Mouse (Mus musculus) forebrain, embryonic 16.5 days (tissue): ENCODE results near the gene Cavin1. TPM values are rescaled to one million over a fixed set of nuclear protein-coding genes. Genes with fewer than 3 reads are reported as not detected.

ENCODE experiments used
- ATAC-seq: fragments of 200-750 bp; cut with Nextera tagmentation; 2 replicates; pipeline ENCODE4 v1.8.0; 2017; ENCODE audit warnings: mild to moderate bottlenecking, moderate library complexity
- H3K27ac ChIP-seq: fragments of 300-500 bp; sonication (generic); 2 replicates; pipeline ENCODE4 v1.5.1; 2014; ENCODE audit warnings: low read length, control low read depth
- H3K27me3 ChIP-seq: fragments of 300-500 bp; sonication (generic); replicated peaks from 2 replicates; pipeline ENCODE4 v1.6.1; 2014; ENCODE audit warnings: low read length; ENCODE audit not compliant: control insufficient read depth, insufficient read depth
- H3K36me3 ChIP-seq: fragments of 300-500 bp; sonication (generic); 2 replicates; pipeline ENCODE4 v1.6.1; 2014; ENCODE audit not compliant: control insufficient read depth, insufficient read depth
- H3K4me1 ChIP-seq: fragments of 300-500 bp; sonication (generic); replicated peaks from 2 replicates; pipeline ENCODE4 v1.6.1; 2014; ENCODE audit warnings: low read length; ENCODE audit not compliant: control insufficient read depth, insufficient read depth
- H3K4me2 ChIP-seq: fragments of 300-500 bp; sonication (generic); 2 replicates; pipeline ENCODE4 v1.6.1; 2014; ENCODE audit warnings: mild to moderate bottlenecking, low read length, control low read depth
- H3K4me3 ChIP-seq: fragments of 300-500 bp; sonication (generic); replicated peaks from 2 replicates; pipeline ENCODE4 v1.5.1; 2014; ENCODE audit warnings: mild to moderate bottlenecking, low read length, control low read depth
- H3K9ac ChIP-seq: fragments of 300-500 bp; sonication (generic); replicated peaks from 2 replicates; pipeline ENCODE4 v1.6.1; 2014; ENCODE audit warnings: low read depth, low read length, control low read depth
- H3K9me3 ChIP-seq: fragments of 300-500 bp; sonication (generic); 2 replicates; pipeline ENCODE4 v1.6.1; 2016; ENCODE audit warnings: low read length; ENCODE audit not compliant: control insufficient read depth
- WGBS: fragments of 180-500 bp; shearing (Covaris S2); extraction: QIAGEN DNeasy Blood & Tissue Kit; methylation state at CpG from one replicate; pipeline ENCODE4 v1.1.7; 2014; 5-methylcytosine and 5-hydroxymethylcytosine counted together
- polyA plus RNA-seq: library from polyadenylated mRNA; unstranded; fragments of >200 nt; fragmentation: Nextera tagmentation; extraction: Ambion mirVana; gene quantifications from 2 replicates; pipeline ENCODE4 v1.2.1, GENCODE M21; 2015

Cavin1 gene
- polyA plus RNA-seq, 1 experiment from 2014 or later = 33.6 TPM

GRCm38 (mm10) chr11:100912401-100913155, 58.1 kb downstream of the Cavin1 start:
- WGBS = 92% methylated on average over 17 of the region's 17 CpGs
- Histone ChIP-seq H3K36me3 (no peaks in the 10 kb centered on the region), H3K27ac (no peak overlapping the region), H3K9me3 (0 out of 2 replicates have a peak, but pooled peaks cover 2% of the 10 kb centered on the region), H3K9ac (no peak overlapping the region), H3K4me2 (no peak overlapping the region), H3K27me3 (no peaks in the 10 kb centered on the region), H3K4me3 (no peak overlapping the region), H3K4me1 (no peaks in the 10 kb centered on the region)
- ATAC-seq = no peak

- no peak for ATAC-seq
- Histone ChIP-seq H3K27ac (no peak overlapping the region), H3K4me1 (no peaks in the 10 kb centered on the region), H3K9me3 (no peaks in the 10 kb centered on the region), H3K4me2 (no peak overlapping the region), H3K4me3 (no peak overlapping the region), H3K9ac (no peak overlapping the region), H3K36me3 (no peaks in the 10 kb centered on the region), H3K27me3 (no peaks in the 10 kb centered on the region)
- WGBS = 88% methylated on average over 9 of the region's 9 CpGs
Measured at GRCm38 (mm10) chr11:100908567-100908966, 62.1 kb downstream of the Cavin1 start.

- H3K4me3 ChIP-seq = no peak overlapping the region
- H3K9me3 ChIP-seq = no peaks in the 10 kb centered on the region
- H3K9ac ChIP-seq = no peak overlapping the region
- 93% methylated on average over 2 of the region's 2 CpGs for WGBS
- no peaks in the 10 kb centered on the region for H3K36me3 ChIP-seq
- ATAC-seq = no peak
- no peaks in the 10 kb centered on the region for H3K27me3 ChIP-seq
- no peak overlapping the region for H3K27ac ChIP-seq
- H3K4me2 ChIP-seq = no peak overlapping the region
- no peaks in the 10 kb centered on the region for H3K4me1 ChIP-seq
Measured at GRCm38 (mm10) chr11:100908112-100908511, 62.6 kb downstream of the Cavin1 start.

- Histone ChIP-seq H3K36me3 (peaks cover 5% of the 10 kb centered on the region), H3K9me3 (no peaks in the 10 kb centered on the region), H3K4me3 (no peak overlapping the region), H3K9ac (no peak overlapping the region), H3K27ac (no peak overlapping the region), H3K4me2 (no peak overlapping the region), H3K27me3 (no peaks in the 10 kb centered on the region), H3K4me1 (no peaks in the 10 kb centered on the region)
- WGBS = 86% methylated on average over 4 of the region's 4 CpGs
- no peak for ATAC-seq
Measured at GRCm38 (mm10) chr11:100906885-100907284, 63.8 kb downstream of the Cavin1 start.

Other genes with a start within 250 kb of the Cavin1 start
- 37.6 and 38.9 TPM in 2 replicates for gene Rab5c, start 232.7 kb downstream of the Cavin1 start, polyA plus RNA-seq
- 3.5 and 6.8 TPM in 2 replicates for gene Kcnh4, start 210.9 kb downstream of the Cavin1 start, polyA plus RNA-seq
- gene Hcrt, start 208.0 kb downstream of the Cavin1 start, polyA plus RNA-seq = 0.92 TPM in 1 of 2 replicates, not detected in the other
- 2.5 and 5.0 TPM in 2 replicates for gene Ghdc, start 199.9 kb downstream of the Cavin1 start, polyA plus RNA-seq
- gene Stat5b, start 120.2 kb downstream of the Cavin1 start, polyA plus RNA-seq = 9.8 and 11.9 TPM in 2 replicates
- gene Stat5a, start 111.5 kb downstream of the Cavin1 start, polyA plus RNA-seq = 1.0 and 1.2 TPM in 2 replicates
- gene Stat3, start 31.3 kb downstream of the Cavin1 start, polyA plus RNA-seq = 30.6 and 31.5 TPM in 2 replicates
- gene Atp6v0a1, start 38.6 kb upstream of the Cavin1 start, polyA plus RNA-seq = 90.6 and 111 TPM in 2 replicates
- gene Naglu, start 99.1 kb upstream of the Cavin1 start, polyA plus RNA-seq = 7.1 and 8.0 TPM in 2 replicates
- gene Hsd17b1, start 107.5 kb upstream of the Cavin1 start, polyA plus RNA-seq = 0.25 and 0.30 TPM in 2 replicates
- 45.9 and 48.1 TPM in 2 replicates for gene Coasy, start 111.7 kb upstream of the Cavin1 start, polyA plus RNA-seq
- gene Mlx, start 116.4 kb upstream of the Cavin1 start, polyA plus RNA-seq = 94.6 and 102 TPM in 2 replicates
- 37.3 and 43.6 TPM in 2 replicates for gene Psmc3ip, start 124.5 kb upstream of the Cavin1 start, polyA plus RNA-seq
- gene Retreg3, start 149.0 kb upstream of the Cavin1 start, polyA plus RNA-seq = 24.5 and 25.2 TPM in 2 replicates
- gene Tubg1, start 149.1 kb upstream of the Cavin1 start, polyA plus RNA-seq = 90.7 and 93.0 TPM in 2 replicates
- 36.2 and 43.0 TPM in 2 replicates for gene Tubg2, start 185.0 kb upstream of the Cavin1 start, polyA plus RNA-seq
- gene Cntnap1, start 199.6 kb upstream of the Cavin1 start, polyA plus RNA-seq = 0.77 and 1.5 TPM in 2 replicates
- 4.8 and 5.8 TPM in 2 replicates for gene Plekhh3, start 200.5 kb upstream of the Cavin1 start, polyA plus RNA-seq
- gene Ccr10, start 204.6 kb upstream of the Cavin1 start, polyA plus RNA-seq = 0.14 TPM in 1 of 2 replicates, not detected in the other